Mouse (Mus musculus) ES-E14 (cell line): ENCODE results near the gene Arhgap19. TPM values are rescaled to one million over a fixed set of nuclear protein-coding genes. Genes with fewer than 3 reads are reported as not detected.

Experiments
- DNase-seq: peaks from one replicate; pipeline ENCODE4 v3.0.0-alpha.2; 2013; ENCODE audit warnings: low read depth, low spot score
- H3K27ac ChIP-seq: 2 replicates; pipeline ENCODE4 v1.5.1; 2012; ENCODE audit warnings: low read depth, mild to moderate bottlenecking, low read length, moderate library complexity, mixed read lengths; ENCODE audit not compliant: poor library complexity, insufficient read depth, severe bottlenecking
- H3K36me3 ChIP-seq: 2 replicates; pipeline ENCODE4 v1.6.1; 2012; ENCODE audit warnings: mild to moderate bottlenecking, low read length, moderate library complexity, mixed read lengths; ENCODE audit not compliant: control insufficient read depth, poor library complexity, insufficient read depth, severe bottlenecking
- H3K4me1 ChIP-seq, 2 experiments: fragments of 150-350 bp in 1 of 2; sonication (generic) in 1 of 2; 2 replicates each; pipeline ENCODE4 v1.6.1; 2012; ENCODE audit warnings: low read length in 2 of 2, mild to moderate bottlenecking in 1 of 2, mixed read lengths in 1 of 2; ENCODE audit not compliant: control insufficient read depth in 2 of 2, insufficient read depth in 2 of 2, poor library complexity in 1 of 2
- H3K4me3 ChIP-seq, 2 experiments: fragments of 150-350 bp in 1 of 2; sonication (generic) in 1 of 2; 2 replicates each; pipeline ENCODE4 v1.5.1; 2012; ENCODE audit warnings: low read length in 2 of 2, low read depth in 1 of 2, mild to moderate bottlenecking in 1 of 2, mixed read lengths in 1 of 2; ENCODE audit not compliant: insufficient read depth in 1 of 2, poor library complexity in 1 of 2, severe bottlenecking in 1 of 2
- H3K9ac ChIP-seq: 2 replicates; pipeline ENCODE4 v1.6.1; 2012; ENCODE audit warnings: low read depth, mild to moderate bottlenecking, low read length, mixed read lengths; ENCODE audit not compliant: poor library complexity, insufficient read depth, severe bottlenecking
- H3K9me3 ChIP-seq: fragments of 150-350 bp; sonication (generic); 2 replicates; pipeline ENCODE4 v1.6.1; 2012; ENCODE audit warnings: low read depth, mild to moderate bottlenecking, low read length; ENCODE audit not compliant: control insufficient read depth, insufficient read depth
- CHD2 ChIP-seq: IDR thresholded peaks from 2 replicates; pipeline ENCODE4 v1.6.1; 2014; ENCODE audit warnings: mild to moderate bottlenecking, low read depth, low read length, inconsistent platforms
- HCFC1 ChIP-seq: IDR thresholded peaks from 2 replicates; pipeline ENCODE4 v1.6.1; 2012; ENCODE audit warnings: low read length, inconsistent platforms, borderline replicate concordance; ENCODE audit not compliant: insufficient read depth
- MAFK ChIP-seq: IDR thresholded peaks from 2 replicates; pipeline ENCODE4 v1.6.1; 2014; ENCODE audit warnings: mild to moderate bottlenecking, low read depth, low read length, inconsistent platforms; ENCODE audit not compliant: insufficient read depth
- ZC3H11A ChIP-seq: IDR thresholded peaks from 2 replicates; pipeline ENCODE4 v1.6.1; 2012; ENCODE audit warnings: low read depth, mild to moderate bottlenecking, inconsistent platforms, low read length, borderline replicate concordance
- ZNF384 ChIP-seq: IDR thresholded peaks from 2 replicates; pipeline ENCODE4 v1.6.1; 2012; ENCODE audit warnings: low read depth, low read length, inconsistent platforms
- in situ Hi-C, 2 experiments: fragments of 600-800 bp; cut with MboI; formaldehyde crosslinking; loops; one replicate each; pipeline ENCODE4 v1.15.1; 2025; ENCODE audit warnings: low sequenced_read_pairs in 2 of 2, inconsistent platforms in 1 of 2; ENCODE audit not compliant: unreplicated experiment in 2 of 2
- total RNA-seq: library from RNA; depleted of rRNA; stranded (reverse); fragments of 300-350 nt; gene quantifications from 2 replicates; pipeline ENCODE4 v1.2.3, GENCODE M21; 2012; rRNA removed

Arhgap19 gene
- total RNA-seq, 1 experiment: 31.7 TPM

DNA sequence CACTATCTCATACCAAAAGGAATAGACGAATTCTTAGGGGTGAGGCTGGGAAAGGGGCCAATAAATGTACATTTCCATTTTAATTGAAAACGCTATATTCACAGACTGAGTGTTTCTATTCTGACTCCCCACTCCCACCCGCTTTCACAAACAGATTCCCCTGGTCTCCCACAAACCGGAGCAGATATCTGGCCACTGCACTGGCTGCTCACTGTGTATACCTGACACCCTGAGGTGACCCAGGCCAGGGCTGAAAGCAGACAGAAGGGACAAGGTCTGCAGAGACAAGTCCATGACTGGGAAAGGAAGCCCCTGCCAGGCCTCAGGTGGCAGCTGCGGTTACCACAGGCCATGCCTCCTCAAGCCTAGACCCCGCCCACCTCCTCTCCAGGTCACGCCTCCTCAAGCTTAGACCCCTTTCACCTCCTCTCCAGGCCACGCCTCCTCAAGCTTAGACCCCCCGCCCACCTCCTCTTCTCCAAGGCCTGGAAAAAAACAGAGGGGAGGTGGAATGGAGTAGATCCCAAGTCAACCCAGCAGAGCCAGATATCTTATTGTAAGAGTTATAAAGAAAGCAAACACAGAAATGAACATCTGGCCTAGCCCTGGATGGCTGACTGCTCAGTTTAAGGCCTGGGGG, 76.9 kb downstream of the Arhgap19 start:
- no peak overlapping the region for H3K4me3 ChIP-seq
- H3K9me3 ChIP-seq: no peaks in the 10 kb centered on the region
- H3K4me1 ChIP-seq: peaks cover 0 to 5% of the 10 kb centered on the region in 2 experiments; a peak in 1 of 4 replicates
- DNase-seq: peak; percentile 68
- no peak overlapping the region for H3K9ac ChIP-seq
- no peaks in the 10 kb centered on the region for H3K36me3 ChIP-seq
- in situ Hi-C loops: no loop called here
- TF ChIP-seq ZC3H11A (no peak), ZNF384 (no peak), CHD2 (no peak), HCFC1 (no peak), MAFK (no peak)
- no peak overlapping the region for H3K27ac ChIP-seq

GRCm38 (mm10) chr19:41723337-41723736, 78.5 kb downstream of the Arhgap19 start:
- Histone ChIP-seq H3K36me3 (no peaks in the 10 kb centered on the region), H3K9ac (no peak overlapping the region), H3K4me3 (no peak overlapping the region), H3K27ac (no peak overlapping the region), H3K4me1 (peaks cover 0 to 5% of the 10 kb centered on the region in 2 experiments; a peak in 1 of 4 replicates), H3K9me3 (no peaks in the 10 kb centered on the region)
- DNase-seq: no peak
- in situ Hi-C loops: no loop called here
- no peak for TF ChIP-seq ZNF384
- no peak for TF ChIP-seq CHD2
- no peak for TF ChIP-seq MAFK
- no peak for TF ChIP-seq HCFC1
- TF ChIP-seq ZC3H11A: no peak

- in situ Hi-C loops: no loop called here
- TF ChIP-seq ZNF384 (no peak), ZC3H11A (no peak)
- no peaks in the 10 kb centered on the region for H3K36me3 ChIP-seq
- H3K9me3 ChIP-seq: no peaks in the 10 kb centered on the region
- no peak overlapping the region for H3K9ac ChIP-seq
- no peak overlapping the region for H3K4me3 ChIP-seq
- H3K27ac ChIP-seq: no peak overlapping the region
- no peak for DNase-seq
- H3K4me1 ChIP-seq: peaks cover 0 to 4% of the 10 kb centered on the region in 2 experiments; a peak in 1 of 4 replicates
Observed at GRCm38 (mm10) chr19:41719436-41719835, 82.4 kb downstream of the Arhgap19 start.

Other genes starting within 250 kb of the Arhgap19 start
- gene Gm340, start 219.7 kb downstream of the Arhgap19 start, total RNA-seq: 23.2 and 25.5 TPM in 2 replicates
- gene Slit1, start 58.4 kb downstream of the Arhgap19 start, total RNA-seq: 1.2 and 1.4 TPM in 2 replicates
- 2.5 and 3.5 TPM in 2 replicates for gene Frat1, start 27.9 kb upstream of the Arhgap19 start, total RNA-seq
- 4.5 and 7.0 TPM in 2 replicates for gene Frat2, start 46.1 kb upstream of the Arhgap19 start, total RNA-seq
- gene Rrp12, start 94.1 kb upstream of the Arhgap19 start, total RNA-seq: 48.6 and 55.6 TPM in 2 replicates
- 762 and 881 TPM in 2 replicates for gene Pgam1, start 109.9 kb upstream of the Arhgap19 start, total RNA-seq
- 45.2 and 48.2 TPM in 2 replicates for gene Exosc1, start 131.4 kb upstream of the Arhgap19 start, total RNA-seq
- 62.7 and 73.7 TPM in 2 replicates for gene Zdhhc16, start 131.4 kb upstream of the Arhgap19 start, total RNA-seq
- gene Mms19, start 179.1 kb upstream of the Arhgap19 start, total RNA-seq: 59.6 and 91.5 TPM in 2 replicates
- gene Ubtd1, start 179.7 kb upstream of the Arhgap19 start, total RNA-seq: 14.4 and 18.2 TPM in 2 replicates
- gene Ankrd2, start 234.0 kb upstream of the Arhgap19 start, total RNA-seq: 0.45 TPM in 1 of 2 replicates, not detected in the other
- 0.89 and 1.6 TPM in 2 replicates for gene Hoga1, start 243.6 kb upstream of the Arhgap19 start, total RNA-seq